Mouse (Mus musculus): ENCODE data around the gene Gm20388. TPM values are rescaled to one million over a fixed set of nuclear protein-coding genes. Genes with fewer than 3 reads are reported as not detected.

The Gm20388 gene
- polyA plus RNA-seq, 1 experiment = not detected

GRCm38 (mm10) chr8:123476911-123477736 lies 3566.5 kb downstream of the Gm20388 start:
- 3% methylated on average over 34 of the region's 34 CpGs for WGBS
- TF ChIP-seq CTCF (IDR thresholded peaks at IDR 0.05; ENCODE audit: insufficient read depth, low read depth, low read length) (no peak), POLR2A (IDR thresholded peaks at IDR 0.05; ENCODE audit: insufficient read depth, low read depth, low read length) (no peak)
- peak overlapping the region; percentile 82 for H3K4me3 ChIP-seq (ENCODE audit: insufficient read depth, low read depth, low read length)
- peak overlapping the region; percentile 94; the same call in 1 of the 2 replicates for H3K27ac ChIP-seq (ENCODE audit: insufficient read depth, low read depth, low read length)
- peaks cover 15% of the 10 kb centered on the region for H3K4me1 ChIP-seq (ENCODE audit: control insufficient read depth, insufficient read depth, low read length)

- WGBS = under 1% methylated on average over 57 of the region's 58 CpGs
- peaks cover 15% of the 10 kb centered on the region for H3K4me1 ChIP-seq (ENCODE audit: control insufficient read depth, insufficient read depth, low read length)
- TF ChIP-seq POLR2A (IDR thresholded peaks at IDR 0.05; ENCODE audit: insufficient read depth, low read depth, low read length) = peak; percentile 76
- no peak for TF ChIP-seq CTCF (IDR thresholded peaks at IDR 0.05; ENCODE audit: insufficient read depth, low read depth, low read length)
Observed at GRCm38 (mm10) chr8:123477737-123478258, 3567.2 kb downstream of the Gm20388 start, which contains the start of gene Afg3l1. Afg3l1 (plus strand) TSS chr8:123477903.

GRCm38 (mm10) chr8:123478456-123479218 lies 3568.0 kb downstream of the Gm20388 start:
- Histone ChIP-seq H3K27ac (ENCODE audit: insufficient read depth, low read depth, low read length) (peak overlapping the region; percentile 94), H3K4me3 (ENCODE audit: insufficient read depth, low read depth, low read length) (peak overlapping the region; percentile 43), H3K4me1 (ENCODE audit: control insufficient read depth, insufficient read depth, low read length) (peaks cover 15% of the 10 kb centered on the region)
- no peak for TF ChIP-seq POLR2A (IDR thresholded peaks at IDR 0.05; ENCODE audit: insufficient read depth, low read depth, low read length)
- TF ChIP-seq CTCF (IDR thresholded peaks at IDR 0.05; ENCODE audit: insufficient read depth, low read depth, low read length) = no peak
- 32% methylated on average over 16 of the region's 16 CpGs for WGBS

More at GRCm38 (mm10) chr8:123477737-123478258, 3567.2 kb downstream of the Gm20388 start, which contains the start of gene Afg3l1:
- Histone ChIP-seq H3K27ac (ENCODE audit: insufficient read depth, low read depth, low read length) (peak within 1 kb of the TSS; percentile 94), H3K4me3 (ENCODE audit: insufficient read depth, low read depth, low read length) (peak within 1 kb of the TSS; percentile 82)

- Histone ChIP-seq H3K4me1 (ENCODE audit: control insufficient read depth, insufficient read depth, low read length) (peaks cover 8% of the 10 kb centered on the region), H3K4me3 (ENCODE audit: insufficient read depth, low read depth, low read length) (no peak overlapping the region), H3K27ac (ENCODE audit: insufficient read depth, low read depth, low read length) (no peak overlapping the region)
- TF ChIP-seq CTCF (IDR thresholded peaks at IDR 0.05; ENCODE audit: insufficient read depth, low read depth, low read length) (no peak), POLR2A (IDR thresholded peaks at IDR 0.05; ENCODE audit: insufficient read depth, low read depth, low read length) (no peak)
- 83% methylated on average over 7 of the region's 7 CpGs for WGBS
Observed at GRCm38 (mm10) chr8:123482627-123483026, 3572.0 kb downstream of the Gm20388 start.

GRCm38 (mm10) chr8:123491280-123492075 lies 3580.8 kb downstream of the Gm20388 start:
- TF ChIP-seq CTCF (IDR thresholded peaks at IDR 0.05; ENCODE audit: insufficient read depth, low read depth, low read length) (no peak), POLR2A (IDR thresholded peaks at IDR 0.05; ENCODE audit: insufficient read depth, low read depth, low read length) (no peak)
- no peaks in the 10 kb centered on the region for H3K4me1 ChIP-seq (ENCODE audit: control insufficient read depth, insufficient read depth, low read length)
- no peak overlapping the region for H3K27ac ChIP-seq (ENCODE audit: insufficient read depth, low read depth, low read length)
- no peak overlapping the region for H3K4me3 ChIP-seq (ENCODE audit: insufficient read depth, low read depth, low read length)
- 91% methylated on average over 15 of the region's 15 CpGs for WGBS

- Histone ChIP-seq H3K27ac (ENCODE audit: insufficient read depth, low read depth, low read length) (no peak overlapping the region), H3K4me3 (ENCODE audit: insufficient read depth, low read depth, low read length) (no peak overlapping the region), H3K4me1 (ENCODE audit: control insufficient read depth, insufficient read depth, low read length) (no peaks in the 10 kb centered on the region)
- WGBS = 81% methylated on average over 9 of the region's 9 CpGs
- TF ChIP-seq POLR2A (IDR thresholded peaks at IDR 0.05; ENCODE audit: insufficient read depth, low read depth, low read length) (no peak), CTCF (IDR thresholded peaks at IDR 0.05; ENCODE audit: insufficient read depth, low read depth, low read length) (no peak)
Observed at GRCm38 (mm10) chr8:123492898-123493297, 3582.3 kb downstream of the Gm20388 start.

GRCm38 (mm10) chr8:123497699-123498098 lies 3587.1 kb downstream of the Gm20388 start:
- Histone ChIP-seq H3K27ac (ENCODE audit: insufficient read depth, low read depth, low read length) (no peak overlapping the region), H3K4me1 (ENCODE audit: control insufficient read depth, insufficient read depth, low read length) (peaks cover 8% of the 10 kb centered on the region), H3K4me3 (ENCODE audit: insufficient read depth, low read depth, low read length) (no peak overlapping the region)
- WGBS = 86% methylated on average over 4 of the region's 4 CpGs
- TF ChIP-seq CTCF (IDR thresholded peaks at IDR 0.05; ENCODE audit: insufficient read depth, low read depth, low read length) (no peak), POLR2A (IDR thresholded peaks at IDR 0.05; ENCODE audit: insufficient read depth, low read depth, low read length) (no peak)

GRCm38 (mm10) chr8:123498963-123499362 lies 3588.3 kb downstream of the Gm20388 start:
- no peak for TF ChIP-seq POLR2A (IDR thresholded peaks at IDR 0.05; ENCODE audit: insufficient read depth, low read depth, low read length)
- no peak for TF ChIP-seq CTCF (IDR thresholded peaks at IDR 0.05; ENCODE audit: insufficient read depth, low read depth, low read length)
- 84% methylated on average over 11 of the region's 11 CpGs for WGBS
- Histone ChIP-seq H3K4me3 (ENCODE audit: insufficient read depth, low read depth, low read length) (no peak overlapping the region), H3K4me1 (ENCODE audit: control insufficient read depth, insufficient read depth, low read length) (peaks cover 8% of the 10 kb centered on the region), H3K27ac (ENCODE audit: insufficient read depth, low read depth, low read length) (no peak overlapping the region)

All from olfactory bulb, adult 2 months (tissue).